Mouse (Mus musculus): Measurements from ENCODE around the gene Ascl2.

Gene Ascl2

GRCm38 (mm10) chr7:143002679-143003078 is 33.6 kb upstream of the Ascl2 start:
- DNase-seq (ENCODE audit: low spot score in 2 of 2), result no peak

GRCm38 (mm10) chr7:142997403-142998150 is 28.5 kb upstream of the Ascl2 start:
- DNase-seq (ENCODE audit: low spot score in 2 of 2), result no peak

- no peak for DNase-seq (ENCODE audit: low spot score in 2 of 2)
Measured at GRCm38 (mm10) chr7:142996998-142997397, 27.9 kb upstream of the Ascl2 start.

- DNase-seq (ENCODE audit: low spot score in 2 of 2), result no peak
Measured at GRCm38 (mm10) chr7:142995630-142996338, 26.7 kb upstream of the Ascl2 start.

GRCm38 (mm10) chr7:142995004-142995403 is 25.9 kb upstream of the Ascl2 start:
- DNase-seq (ENCODE audit: low spot score in 2 of 2), result no peak

- DNase-seq (ENCODE audit: low spot score in 2 of 2), result no peak
Measured at GRCm38 (mm10) chr7:142987718-142988117, 18.7 kb upstream of the Ascl2 start.

- DNase-seq (ENCODE audit: low spot score in 2 of 2), result no peak
Measured at GRCm38 (mm10) chr7:142985146-142985545, 16.1 kb upstream of the Ascl2 start.

GRCm38 (mm10) chr7:142981908-142982307 is 12.8 kb upstream of the Ascl2 start:
- DNase-seq (ENCODE audit: low spot score in 2 of 2), result no peak

- DNase-seq (ENCODE audit: low spot score in 2 of 2), result peak; percentile 30 to 64
Measured at GRCm38 (mm10) chr7:142967884-142968808, 918 bp downstream of the Ascl2 start.

- DNase-seq (ENCODE audit: low spot score in 2 of 2), result no peak
Measured at GRCm38 (mm10) chr7:142967414-142967883, 1.6 kb downstream of the Ascl2 start.

- no peak for DNase-seq (ENCODE audit: low spot score in 2 of 2)
Measured at GRCm38 (mm10) chr7:142959752-142960151, 9.3 kb downstream of the Ascl2 start.

- no peak for DNase-seq (ENCODE audit: low spot score in 2 of 2)
Measured at GRCm38 (mm10) chr7:142958817-142959216, 10.2 kb downstream of the Ascl2 start.

- DNase-seq (ENCODE audit: low spot score in 2 of 2), result no peak
Measured at GRCm38 (mm10) chr7:142956018-142956417, 13.0 kb downstream of the Ascl2 start.

- no peak for DNase-seq (ENCODE audit: low spot score in 2 of 2)
Measured at GRCm38 (mm10) chr7:142949568-142949967, 19.5 kb downstream of the Ascl2 start.

- DNase-seq (ENCODE audit: low spot score in 2 of 2), result no peak
Measured at GRCm38 (mm10) chr7:142937631-142938030, 31.4 kb downstream of the Ascl2 start.

- DNase-seq (ENCODE audit: low spot score in 2 of 2), result no peak
Measured at GRCm38 (mm10) chr7:142935708-142936107, 33.4 kb downstream of the Ascl2 start.

- DNase-seq (ENCODE audit: low spot score in 2 of 2), result no peak
Measured at GRCm38 (mm10) chr7:142932469-142932868, 36.6 kb downstream of the Ascl2 start.

GRCm38 (mm10) chr7:142931028-142931427 is 38.0 kb downstream of the Ascl2 start, which contains the start of gene Th:
TSS of gene Th (minus strand) at chr7:142931128.
- DNase-seq (ENCODE audit: low spot score in 2 of 2), result no peak

- DNase-seq (ENCODE audit: low spot score in 2 of 2), result no peak
Measured at GRCm38 (mm10) chr7:142929516-142929915, 39.5 kb downstream of the Ascl2 start.

- no peak for DNase-seq (ENCODE audit: low spot score in 2 of 2)
Measured at GRCm38 (mm10) chr7:142927293-142927692, 41.8 kb downstream of the Ascl2 start.

GRCm38 (mm10) chr7:142918641-142919628 is 50.1 kb downstream of the Ascl2 start:
- peak; percentile 51 to 84 for DNase-seq (ENCODE audit: low spot score in 2 of 2)

Data from frontal cortex, postnatal 14 days (tissue).